Mouse (Mus musculus) liver (tissue): ENCODE data around the gene Tax1bp3.

Source experiments
- DNase-seq: peaks from one replicate; pipeline ENCODE4 v3.0.0-alpha.2; 2020; ENCODE audit warnings: mixed read lengths

The Tax1bp3 gene

DNA sequence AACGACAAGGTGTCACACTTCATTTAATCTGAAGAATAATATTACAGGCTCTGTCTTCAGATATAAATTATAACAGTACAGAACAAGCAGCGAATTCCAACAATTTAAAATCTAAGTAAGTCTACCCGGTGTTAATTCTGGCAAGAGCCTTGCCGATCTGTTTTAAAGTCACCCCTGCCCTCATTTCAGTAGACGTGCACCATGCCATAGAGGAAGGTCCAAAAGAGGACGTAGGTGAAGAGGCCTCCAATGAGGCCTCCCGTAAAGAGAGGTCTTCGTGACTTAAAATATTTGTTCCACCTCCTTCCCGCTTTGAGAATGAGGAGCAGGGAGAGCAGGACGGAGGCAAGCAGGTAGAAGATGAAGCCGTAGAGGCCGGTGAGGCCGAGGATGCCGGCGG, 697 bp upstream of the Tax1bp3 start:
- no peak for DNase-seq

DNA sequence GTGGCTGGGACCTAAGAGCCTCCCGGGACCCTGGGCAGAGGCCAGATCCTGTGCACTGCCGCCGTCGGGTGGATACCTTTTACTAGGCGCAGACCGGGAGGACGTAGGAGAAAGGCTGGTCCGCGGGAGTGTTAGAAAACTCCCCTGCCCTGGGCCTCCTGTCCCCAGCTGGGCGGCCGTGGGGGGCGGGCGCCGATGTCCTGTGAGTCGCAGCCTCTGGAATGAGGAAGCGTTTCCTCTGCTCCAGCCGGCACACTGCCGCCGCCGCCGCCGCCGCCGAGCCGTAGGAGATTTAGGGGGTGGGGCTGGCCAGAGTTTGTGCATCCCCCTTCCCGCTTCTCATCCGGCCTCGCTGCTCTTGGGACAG, 609 bp downstream of the Tax1bp3 start:
- peak; percentile 76 for DNase-seq

DNA sequence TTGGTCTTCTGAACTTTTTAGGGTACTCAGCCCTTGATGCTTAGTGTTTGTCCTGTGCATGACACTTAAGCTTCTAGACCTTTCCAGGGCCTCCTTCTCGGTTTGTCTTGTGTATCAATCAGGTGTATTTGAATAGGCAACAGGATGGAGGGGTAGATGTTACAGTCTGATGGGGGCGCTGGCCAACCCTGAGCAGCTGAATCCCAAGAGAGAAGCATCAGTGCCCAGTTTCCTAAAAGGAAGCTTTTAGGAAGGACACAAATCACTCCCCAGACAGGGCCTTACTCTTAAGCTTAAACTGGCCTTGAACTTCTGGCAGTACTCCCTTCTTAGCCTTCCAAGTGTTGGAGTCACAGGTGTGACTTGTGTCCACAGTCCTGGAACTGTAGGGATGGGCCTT, 1.0 kb downstream of the Tax1bp3 start:
- DNase-seq, result no peak

DNA sequence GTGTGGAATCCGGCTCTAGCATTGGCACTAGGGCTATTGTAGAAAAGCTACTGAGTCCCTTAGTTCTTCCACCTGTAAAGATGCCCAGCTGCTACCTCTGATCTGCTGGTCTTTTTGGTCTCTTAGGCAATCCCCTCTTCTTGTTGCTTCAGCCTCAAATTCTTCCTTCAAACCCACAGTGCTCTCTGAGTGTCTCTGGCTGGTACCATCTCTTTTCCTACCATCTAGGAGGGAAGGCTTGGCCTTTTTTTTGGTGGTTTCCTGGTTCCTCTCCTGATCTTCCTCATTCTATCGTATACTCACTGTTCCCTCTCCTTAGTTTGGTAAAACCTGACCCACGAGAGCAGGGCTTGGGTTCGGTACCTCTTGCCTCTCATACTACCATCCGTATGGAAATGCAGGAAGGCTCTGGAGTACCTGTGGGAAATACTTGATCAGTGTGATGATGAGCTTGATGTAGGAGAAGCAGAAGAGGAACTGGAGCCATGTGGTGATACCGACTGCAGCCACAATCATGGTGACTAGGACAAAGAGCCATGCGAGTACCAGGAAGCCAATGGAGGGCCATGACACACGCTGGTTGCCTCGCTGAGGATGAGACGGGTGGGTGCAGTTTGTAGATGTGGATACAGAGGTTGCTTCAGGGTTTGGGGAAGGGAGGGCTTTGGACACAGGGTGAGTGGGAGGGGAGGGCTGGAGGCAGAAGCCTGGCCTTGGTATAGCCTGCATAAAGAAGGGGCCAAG, 9.2 kb downstream of the Tax1bp3 start:
- DNase-seq, result no peak

DNA sequence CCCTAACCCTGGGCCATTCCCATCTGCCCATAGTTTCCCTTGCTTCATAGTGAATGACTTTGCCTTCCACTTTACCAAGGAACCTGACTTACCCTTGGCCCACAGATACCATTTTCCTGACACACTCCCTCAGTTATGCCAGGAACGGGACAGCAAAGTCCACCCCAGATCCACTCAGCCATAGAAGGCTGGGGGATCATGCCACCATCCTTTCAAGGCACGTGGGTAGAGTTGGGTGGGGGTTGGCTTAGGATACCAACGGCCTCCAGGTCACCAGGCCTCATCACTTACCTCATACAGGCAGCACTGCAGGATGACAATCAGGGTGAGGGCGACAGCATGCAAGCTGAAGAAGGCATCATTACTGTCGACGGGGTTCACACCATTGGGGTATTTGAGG, 10.3 kb downstream of the Tax1bp3 start:
- DNase-seq, result no peak

GRCm38 (mm10) chr11:73193047-73193446, 16.2 kb downstream of the Tax1bp3 start:
- no peak for DNase-seq

GRCm38 (mm10) chr11:73194444-73194843, 17.6 kb downstream of the Tax1bp3 start:
- DNase-seq, result no peak

DNA sequence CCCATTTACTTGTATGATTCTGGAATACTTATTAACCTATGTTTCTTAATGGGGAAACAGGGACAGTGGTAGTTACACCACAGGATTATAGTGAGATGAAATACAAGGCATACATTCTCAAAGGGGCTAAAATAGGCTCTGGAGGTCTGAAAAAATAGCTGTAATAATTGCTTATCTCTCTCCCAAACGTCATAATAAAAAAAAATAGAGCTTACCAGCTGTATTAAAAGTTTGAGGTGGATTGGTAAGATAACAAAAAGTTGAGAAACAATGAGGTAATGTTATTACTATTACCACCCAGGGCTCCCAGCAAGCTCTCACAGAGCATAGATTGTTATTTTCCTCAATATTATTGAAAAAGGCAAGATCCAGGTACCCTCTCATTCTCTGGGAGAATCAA, 21.3 kb downstream of the Tax1bp3 start:
- DNase-seq, result no peak

GRCm38 (mm10) chr11:73198603-73199229, 21.8 kb downstream of the Tax1bp3 start, which contains the start of gene Ctns:
TSS of gene Ctns (minus strand) at chr11:73199042.
- DNase-seq, result peak; percentile 85

DNA sequence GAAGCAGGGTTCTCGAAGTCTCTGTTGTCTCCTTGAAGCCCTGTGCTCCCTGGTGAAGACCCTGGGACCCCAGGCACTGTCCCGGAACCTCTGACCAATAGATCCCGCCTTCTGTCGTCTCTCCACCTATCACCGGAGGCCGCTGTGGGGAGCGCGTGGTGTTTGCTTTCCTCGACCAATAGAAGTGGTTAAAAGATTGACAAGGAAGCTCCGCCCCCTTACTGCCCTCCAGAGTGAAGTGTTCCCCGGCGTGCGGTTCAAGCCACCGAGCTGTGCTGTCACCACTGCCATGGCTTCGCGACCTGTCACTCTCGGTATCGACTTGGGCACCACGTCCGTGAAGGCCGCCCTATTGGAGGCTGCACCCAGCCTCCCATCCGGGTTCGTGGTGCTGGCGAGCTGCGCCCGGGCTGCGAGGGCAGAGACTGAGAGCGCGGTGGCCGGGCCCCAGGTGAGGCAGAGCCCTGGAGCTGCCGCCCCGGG, 22.4 kb downstream of the Tax1bp3 start, which contains the start of gene Shpk:
TSS of gene Shpk (plus strand) at position 231 of the 483 bp plus-strand sequence.
- peak; percentile 95 for DNase-seq

GRCm38 (mm10) chr11:73199879-73200278, 23.0 kb downstream of the Tax1bp3 start:
- DNase-seq, result peak; percentile 67

DNA sequence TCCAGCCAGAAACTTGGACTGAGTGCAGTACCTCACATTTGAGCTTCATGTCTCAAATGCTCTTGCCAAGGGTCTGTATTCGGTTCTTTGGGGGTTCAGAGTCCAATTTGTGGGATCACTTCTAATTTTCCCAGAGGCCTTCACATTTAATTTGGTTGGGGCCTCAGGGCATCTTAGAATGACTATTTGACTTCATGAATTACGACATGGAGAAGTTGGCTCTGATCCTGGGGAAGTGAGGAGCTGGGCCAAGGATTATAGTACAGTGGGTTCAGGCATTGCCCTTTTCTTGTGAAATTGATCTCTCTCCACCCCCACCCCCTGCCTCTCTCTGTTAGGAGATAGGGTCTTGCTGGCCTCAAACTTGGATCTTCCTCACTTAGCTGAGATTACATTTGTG, 24.1 kb downstream of the Tax1bp3 start:
- no peak for DNase-seq

- no peak for DNase-seq
Observed at GRCm38 (mm10) chr11:73201597-73201996, 24.7 kb downstream of the Tax1bp3 start.

DNA sequence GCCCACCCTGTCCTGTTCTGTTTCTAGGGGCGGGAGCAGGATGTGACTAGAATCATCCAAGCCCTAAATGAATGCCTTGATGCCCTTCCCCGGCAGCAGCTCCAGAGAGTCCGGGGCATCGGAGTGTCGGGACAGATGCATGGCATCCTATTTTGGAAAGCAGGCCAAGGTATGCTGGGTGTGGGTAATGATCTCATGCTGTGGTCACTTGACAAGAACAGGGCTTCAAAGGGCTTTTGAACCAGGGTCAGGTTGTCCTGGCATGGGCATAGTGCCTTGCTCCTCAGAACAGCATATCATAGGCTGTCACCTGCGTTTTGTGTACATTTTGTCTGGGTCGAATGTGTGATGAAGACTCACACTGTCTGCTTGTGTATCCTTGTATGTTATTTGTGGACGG, 27.0 kb downstream of the Tax1bp3 start:
- DNase-seq, result no peak

DNA sequence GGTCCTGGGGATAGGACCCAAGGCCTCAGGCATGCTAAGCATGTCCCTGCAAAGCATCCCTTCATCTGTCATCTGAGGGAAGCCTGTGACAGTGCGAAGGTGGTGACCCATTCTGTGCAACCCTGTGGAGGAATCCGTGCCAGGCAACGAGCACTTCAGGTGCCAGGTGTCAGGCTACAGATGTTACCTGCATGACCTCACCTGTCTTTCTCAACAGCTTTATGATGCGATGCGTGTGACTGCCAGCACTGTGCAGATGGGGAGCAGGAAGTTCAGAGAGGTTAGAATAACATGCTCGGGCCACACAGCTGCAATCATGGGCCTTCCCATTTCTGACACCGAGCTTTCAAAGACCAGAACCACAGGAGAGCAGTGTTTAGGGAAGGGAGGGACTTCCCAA, 28.3 kb downstream of the Tax1bp3 start:
- DNase-seq, result no peak

GRCm38 (mm10) chr11:73207621-73208020, 30.7 kb downstream of the Tax1bp3 start:
- peak; percentile 20 for DNase-seq

DNA sequence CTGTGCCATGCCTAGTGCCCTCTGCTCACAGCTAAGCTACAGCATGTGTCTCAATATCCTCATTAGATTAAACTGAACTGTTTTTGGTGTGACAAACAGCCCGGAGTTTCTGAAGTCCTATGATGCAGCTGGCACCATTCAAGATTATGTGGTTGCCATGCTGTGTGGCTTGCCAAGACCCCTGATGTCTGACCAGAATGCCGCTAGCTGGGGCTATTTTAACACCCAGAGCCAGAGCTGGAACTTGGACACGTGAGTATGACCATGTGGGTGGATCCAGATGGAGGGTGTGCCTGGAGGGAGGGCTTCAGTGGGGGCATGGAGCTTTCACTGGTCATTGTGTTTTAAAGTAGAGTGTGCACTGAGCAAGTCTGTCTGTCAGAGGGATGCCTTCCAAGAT, 37.1 kb downstream of the Tax1bp3 start:
- DNase-seq, result no peak

DNA sequence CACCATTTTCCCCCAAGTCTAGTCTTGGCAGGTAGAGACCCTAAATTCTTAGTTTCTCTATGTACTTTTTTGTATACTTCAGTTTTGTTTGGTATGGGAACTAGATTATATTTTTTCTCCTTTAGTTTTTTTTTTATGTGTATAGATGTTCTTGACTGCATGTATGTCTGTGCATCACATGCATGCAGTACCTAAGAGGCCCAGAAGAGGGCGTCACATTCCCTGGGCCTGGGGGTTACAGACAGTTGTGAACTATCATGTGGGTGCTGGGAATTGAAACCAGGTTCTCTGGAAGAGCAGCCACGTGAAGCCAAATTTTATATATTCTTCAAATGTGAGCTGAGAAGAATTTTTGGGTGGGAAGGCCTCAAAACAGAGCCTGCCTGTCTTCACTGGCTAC, 42.8 kb downstream of the Tax1bp3 start:
- no peak for DNase-seq

DNA sequence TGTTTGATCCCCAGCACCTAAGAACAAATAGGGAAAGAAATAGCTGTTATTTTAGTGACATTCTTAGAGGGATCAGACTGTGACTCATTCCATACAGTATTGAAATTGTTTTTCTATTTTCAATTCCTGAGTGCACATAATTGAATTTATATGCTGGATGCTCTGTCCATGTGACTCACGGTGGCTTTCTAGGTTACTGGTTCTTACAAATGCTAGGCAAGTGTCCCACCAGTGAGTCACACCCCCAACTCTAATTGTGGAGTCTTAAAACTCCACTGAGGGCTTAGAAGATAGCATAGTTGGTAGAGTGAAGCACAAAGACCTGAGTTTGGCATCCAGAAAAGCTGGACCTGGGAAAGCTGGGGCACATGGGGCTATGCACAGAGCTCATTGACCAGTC, 43.8 kb downstream of the Tax1bp3 start:
- no peak for DNase-seq

DNA sequence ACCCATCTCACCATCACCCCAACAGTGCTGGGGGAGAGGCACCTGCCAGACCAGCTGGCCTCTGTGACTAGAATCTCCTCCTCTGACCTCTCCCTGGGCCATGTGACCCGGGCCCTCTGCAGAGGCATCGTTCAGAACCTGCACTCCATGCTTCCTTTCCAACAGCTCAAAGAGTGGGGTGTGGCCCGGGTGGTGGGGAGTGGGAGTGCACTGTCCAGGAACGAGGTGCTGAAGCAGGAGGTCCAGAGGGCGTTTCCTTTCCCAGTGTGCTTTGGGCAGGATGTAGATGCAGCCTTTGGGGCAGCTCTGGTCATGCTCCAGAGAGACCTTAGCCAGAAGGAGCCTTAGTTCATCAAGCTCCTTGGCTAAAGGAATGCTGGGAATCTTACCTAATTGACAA, 46.0 kb downstream of the Tax1bp3 start:
- DNase-seq, result no peak

DNA sequence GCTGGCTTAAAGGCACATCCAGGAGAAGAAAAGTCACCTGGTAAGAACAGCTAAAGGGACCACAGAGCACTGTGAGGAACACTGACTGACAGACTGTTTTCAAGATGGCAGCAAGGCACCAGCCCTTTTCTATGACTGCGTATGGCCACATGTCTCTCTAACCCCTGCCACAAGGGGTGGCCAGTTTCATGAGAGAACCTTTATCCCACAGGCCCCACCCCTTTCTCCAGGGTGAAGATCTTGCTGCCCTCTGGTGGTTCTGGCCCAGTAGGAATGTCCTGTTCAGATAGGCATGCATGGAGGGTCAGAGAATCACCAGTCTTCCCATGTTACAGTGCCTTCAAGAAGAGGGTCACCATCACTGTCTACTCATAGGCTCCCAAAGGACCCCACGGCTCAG, 47.1 kb downstream of the Tax1bp3 start:
- DNase-seq, result no peak

- no peak for DNase-seq
Observed at GRCm38 (mm10) chr11:73225856-73226255, 49.0 kb downstream of the Tax1bp3 start.

DNA sequence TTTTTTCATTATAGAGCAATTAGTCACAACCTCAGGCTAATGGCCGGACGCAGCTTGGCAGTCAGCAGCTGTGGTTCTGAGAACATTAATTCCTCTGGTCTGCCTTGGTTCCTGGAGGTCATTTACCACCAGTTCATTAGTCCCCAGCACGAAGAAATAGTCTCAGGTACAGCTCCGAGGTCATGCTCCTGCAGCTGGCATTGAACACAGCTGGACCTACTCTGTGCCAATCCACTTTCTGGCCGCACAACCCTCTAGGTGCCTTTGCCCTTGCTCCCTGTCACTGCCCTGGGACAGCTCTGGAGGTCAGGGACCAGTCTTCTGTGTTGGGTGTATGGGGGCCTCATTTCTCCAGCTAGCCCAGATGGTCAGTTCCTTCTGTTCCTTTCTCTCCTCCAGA, 52.0 kb downstream of the Tax1bp3 start:
- no peak for DNase-seq

GRCm38 (mm10) chr11:73230081-73230480, 53.2 kb downstream of the Tax1bp3 start:
- no peak for DNase-seq

- no peak for DNase-seq
Observed at GRCm38 (mm10) chr11:73232513-73232912, 55.6 kb downstream of the Tax1bp3 start.
